Mouse (Mus musculus) cerebellum, adult 9-10 months (tissue): Measurements from ENCODE around the gene Myl6b.
A peak's percentile ranks its signal among the peaks of the same experiment; 100 is the strongest.

Experiments used
- DNase-seq: peaks from one replicate; pipeline ENCODE4 v3.0.0; 2022

Myl6b gene

DNA sequence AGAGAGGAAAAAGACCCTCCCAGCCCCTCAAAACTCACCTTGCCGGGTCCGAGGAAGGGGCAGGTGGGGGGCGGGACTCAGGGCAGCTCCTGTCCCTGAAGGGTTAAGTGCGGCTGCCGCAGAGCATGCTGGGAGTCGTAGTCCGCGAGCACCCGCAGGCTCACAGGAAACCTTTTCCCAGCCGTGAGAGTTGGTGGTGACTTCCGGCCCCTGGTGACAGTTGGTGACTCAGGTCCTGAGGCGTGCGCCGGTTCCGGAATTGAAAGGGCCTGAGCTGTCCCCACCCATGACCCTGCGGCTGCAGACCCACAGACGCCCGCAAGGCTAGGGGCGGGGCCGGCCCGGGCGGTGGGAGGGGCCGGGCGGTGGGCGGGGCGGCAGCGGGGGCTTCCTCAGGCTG, at the start of gene Myl6b:
TSS of gene Myl6b (minus strand) at position 96 of the 400 bp plus-strand sequence.
- DNase-seq: peak; percentile 97

DNA sequence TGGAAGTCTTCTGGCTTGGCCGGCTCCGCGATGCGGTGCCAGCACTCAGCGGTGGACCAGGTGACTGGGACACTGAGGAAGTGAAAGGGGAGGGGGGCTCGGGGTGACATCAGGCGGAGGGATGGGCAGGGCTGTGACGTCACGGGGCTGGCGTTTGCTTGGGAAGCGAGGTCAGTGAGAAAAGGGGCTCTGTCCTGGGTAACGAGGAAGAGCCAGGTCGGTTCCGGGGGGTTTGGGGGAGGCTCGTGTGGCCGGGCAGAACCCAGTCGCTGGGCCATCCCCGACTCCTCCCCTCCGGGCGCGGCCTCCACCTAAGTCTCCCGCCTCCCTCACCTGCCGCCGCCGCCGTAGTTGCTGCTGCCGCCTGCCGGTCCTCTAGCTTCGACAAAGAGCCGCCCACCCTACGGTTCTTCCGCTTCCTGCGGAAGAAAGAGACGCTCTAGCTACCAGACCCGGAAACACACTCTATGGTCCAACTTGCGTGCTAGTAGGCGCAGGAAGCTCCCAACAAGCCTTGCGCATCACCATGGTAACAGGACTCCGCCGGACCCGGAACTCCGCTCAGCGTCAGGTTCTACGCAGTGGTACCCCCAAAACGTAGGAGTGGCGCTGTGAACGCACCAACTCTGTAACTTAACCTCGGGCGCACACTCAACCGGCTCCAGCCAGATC, 49.0 kb upstream of the Myl6b start, which contains the start of gene Zc3h10:
TSS of gene Zc3h10 (minus strand) at position 414 of the 672 bp plus-strand sequence.
- DNase-seq: peak; percentile 97

DNA sequence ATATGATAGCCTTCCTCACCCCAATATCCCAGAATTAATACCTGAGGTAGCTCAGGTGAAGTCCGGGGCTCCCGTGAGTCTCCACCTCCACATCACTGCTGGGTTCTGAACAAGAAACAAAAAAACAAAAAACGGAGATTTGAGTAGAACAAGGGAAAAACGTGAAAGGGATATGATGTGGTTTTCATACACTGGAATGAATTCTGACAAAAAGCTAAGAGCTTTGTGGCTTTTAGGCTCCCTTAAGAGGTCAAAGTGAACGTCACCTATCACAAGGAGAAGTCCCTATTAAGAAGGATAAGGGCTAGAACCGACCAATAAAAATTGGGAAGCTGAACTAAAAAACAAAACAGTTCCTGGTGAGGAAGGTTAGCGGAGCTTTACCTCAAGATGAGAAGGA, 48.3 kb upstream of the Myl6b start:
- no peak for DNase-seq

- DNase-seq: peak; percentile 79
Measured at GRCm38 (mm10) chr10:128546361-128546760, 47.9 kb upstream of the Myl6b start.

DNA sequence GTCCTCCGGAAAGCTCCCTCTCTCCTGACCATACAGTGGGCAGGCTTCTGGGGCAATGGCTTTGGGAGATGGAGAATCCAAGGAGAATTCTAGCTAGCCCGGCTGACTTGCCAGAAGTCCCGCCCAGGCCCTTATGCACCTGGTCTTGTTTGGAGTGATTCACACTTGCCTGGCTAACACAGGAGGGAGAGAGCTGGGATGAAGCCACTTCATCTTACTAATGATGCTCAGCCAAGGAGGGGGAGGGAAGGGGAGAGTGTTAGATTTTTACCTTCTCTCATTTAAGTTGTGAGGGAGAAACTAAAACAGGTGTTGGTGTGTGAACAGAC, 47.0 kb upstream of the Myl6b start:
- DNase-seq: peak; percentile 54

- peak; percentile 51 for DNase-seq
Measured at GRCm38 (mm10) chr10:128544674-128545569, 46.4 kb upstream of the Myl6b start.

DNA sequence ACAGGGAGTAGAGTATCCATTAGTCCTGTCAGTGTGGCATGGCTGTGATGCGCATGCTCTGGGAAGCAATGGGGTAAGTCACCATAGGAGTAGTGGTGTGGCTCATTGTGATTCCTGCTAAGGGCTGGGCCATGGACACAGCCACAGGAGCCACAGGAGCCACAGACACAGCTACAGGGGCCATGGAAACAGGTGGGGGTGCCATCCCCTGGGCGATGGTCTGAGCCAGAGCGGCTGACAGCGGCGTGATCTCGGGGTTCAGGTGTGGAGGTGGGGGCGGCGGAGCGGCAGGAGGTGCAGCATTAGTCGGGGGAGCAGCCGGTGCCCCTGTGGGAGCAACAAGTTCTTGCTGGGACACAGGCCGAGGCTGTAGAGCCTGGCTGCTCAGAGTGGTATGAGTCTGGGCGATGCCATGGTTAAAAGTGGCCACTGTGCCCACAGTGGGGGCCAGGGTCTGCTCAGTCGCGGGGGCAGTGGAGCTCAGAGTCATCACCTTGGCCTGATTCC, 45.7 kb upstream of the Myl6b start:
- DNase-seq: no peak

- DNase-seq: no peak
Measured at GRCm38 (mm10) chr10:128543100-128543499, 44.6 kb upstream of the Myl6b start.

- no peak for DNase-seq
Measured at GRCm38 (mm10) chr10:128538340-128538870, 39.9 kb upstream of the Myl6b start.

GRCm38 (mm10) chr10:128536266-128536940, 37.9 kb upstream of the Myl6b start:
- DNase-seq: peak; percentile 96

- DNase-seq: no peak
Measured at GRCm38 (mm10) chr10:128535624-128536265, 37.3 kb upstream of the Myl6b start.

DNA sequence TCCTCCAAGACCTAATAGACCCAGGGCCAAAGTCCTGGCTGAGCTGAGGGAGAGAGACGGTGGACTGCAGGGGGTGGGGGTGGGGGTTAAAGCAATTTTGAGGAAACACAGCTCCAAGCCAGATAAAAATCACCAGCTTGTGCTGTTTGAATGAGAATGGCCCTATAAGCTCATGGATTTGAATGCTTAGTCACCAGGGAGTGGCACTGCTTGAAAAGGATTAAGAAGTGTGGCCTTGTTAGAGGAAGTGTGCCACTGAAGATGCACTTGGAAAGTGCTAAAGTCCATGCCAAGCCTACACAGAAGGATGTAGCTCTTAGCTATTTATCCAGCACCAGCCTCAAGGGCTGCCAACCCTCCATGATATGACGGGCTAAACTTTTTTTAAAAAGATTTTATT, 36.7 kb upstream of the Myl6b start:
- DNase-seq: no peak

- DNase-seq: no peak
Measured at GRCm38 (mm10) chr10:128526366-128527356, 28.2 kb upstream of the Myl6b start.

- DNase-seq: peak; percentile 97
Measured at GRCm38 (mm10) chr10:128525671-128526308, 27.3 kb upstream of the Myl6b start, which contains the start of gene Esyt1. TSS of gene Esyt1 (minus strand) at chr10:128525871.

DNA sequence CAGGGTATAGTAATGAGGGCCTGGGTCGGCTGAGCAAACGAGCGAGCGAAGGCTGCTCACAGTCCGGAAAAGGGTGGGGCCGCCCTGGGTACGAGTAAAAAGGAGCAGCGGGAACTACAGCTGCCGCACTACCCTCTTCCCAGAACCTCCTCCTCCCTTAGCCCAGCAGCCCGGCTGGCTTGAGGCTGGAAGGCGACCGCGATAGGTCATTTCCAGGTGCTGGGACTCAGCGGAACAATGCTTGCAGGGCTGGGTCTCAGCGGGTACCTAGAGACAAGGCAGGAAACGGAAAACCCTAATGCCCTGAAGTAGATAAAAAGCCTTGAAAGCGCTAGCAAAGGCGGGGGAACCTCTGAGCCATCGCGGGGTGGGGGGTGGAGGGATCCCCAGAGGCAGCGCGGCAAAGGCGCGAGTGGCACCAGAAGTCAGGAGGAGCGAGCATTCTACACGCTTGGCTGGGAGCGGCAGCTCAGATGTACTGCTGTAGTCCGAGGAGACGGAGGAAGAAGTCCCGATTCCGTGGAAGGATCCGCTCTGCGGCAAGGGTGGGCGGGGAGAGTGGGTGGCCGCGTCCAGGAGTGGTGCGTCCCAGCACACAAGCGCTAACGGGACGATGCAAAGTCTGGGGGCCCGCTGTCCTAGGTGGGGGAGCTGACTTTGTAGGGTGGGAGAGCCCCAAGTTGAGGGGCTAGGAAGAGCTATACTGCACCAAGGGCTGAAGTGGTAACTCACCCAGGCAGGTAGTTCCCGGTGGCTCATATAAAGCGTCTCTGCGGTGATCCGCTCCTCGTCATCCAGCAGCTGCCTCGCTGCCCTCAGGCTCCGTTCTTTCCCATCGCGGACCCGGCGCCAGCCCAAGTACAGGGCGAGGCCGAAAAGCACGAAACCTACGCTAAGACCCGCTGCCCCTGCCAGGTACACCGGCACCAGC, 26.5 kb upstream of the Myl6b start:
- peak; percentile 54 for DNase-seq

GRCm38 (mm10) chr10:128524111-128524731, 25.7 kb upstream of the Myl6b start:
- peak; percentile 52 for DNase-seq

DNA sequence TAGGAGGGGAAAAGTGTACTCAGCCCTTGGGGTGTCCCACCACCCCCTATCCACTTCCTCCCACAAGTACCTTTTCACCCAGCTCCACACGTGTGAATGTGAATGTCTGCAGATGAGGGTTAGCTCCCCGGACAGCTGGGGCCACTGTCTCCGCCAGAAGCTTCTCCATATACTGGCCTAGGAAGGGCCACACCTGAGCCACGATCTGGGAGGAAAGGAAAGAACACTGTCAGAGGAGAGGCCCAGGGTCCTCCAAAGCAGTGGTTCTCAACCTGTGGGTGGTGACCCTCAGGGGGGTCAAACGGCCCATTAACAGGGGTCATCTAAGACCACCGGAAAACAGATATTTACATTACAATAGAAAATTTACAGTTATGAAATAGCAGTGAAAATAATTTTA, 23.9 kb upstream of the Myl6b start:
- no peak for DNase-seq

GRCm38 (mm10) chr10:128520591-128520990, 22.1 kb upstream of the Myl6b start:
- DNase-seq: no peak

- DNase-seq: peak; percentile 70
Measured at GRCm38 (mm10) chr10:128518833-128519232, 20.3 kb upstream of the Myl6b start.
